Mouse (Mus musculus): ENCODE measurements around the gene Fam120b. TPM values are rescaled to one million over a fixed set of nuclear protein-coding genes. Genes with fewer than 3 reads are reported as not detected.

Gene Fam120b
- total and polyA plus RNA-seq, 3 experiments, result 17.2 to 19.5 (median 18.1) TPM

GRCm38 (mm10) chr17:15375701-15376493, 20.1 kb upstream of the Fam120b start (continued):
- TF ChIP-seq ZC3H11A (IDR thresholded peaks at IDR 0.05; ENCODE audit: low read depth, low read length) (no peak), RCOR1 (conservative IDR thresholded peaks at IDR 0.05; ENCODE audit: low read depth, low read length) (peak; percentile 56; the same call in 1 of the 2 replicates), CTCF (conservative IDR thresholded peaks at IDR 0.05 in 1 of 2, IDR thresholded peaks at IDR 0.05 in 1 of 2; ENCODE audit: low read depth in 2 of 2, low read length in 2 of 2) (no peak), JUND (conservative IDR thresholded peaks at IDR 0.05; ENCODE audit: low read depth, low read length) (no peak), TBP (conservative IDR thresholded peaks at IDR 0.05; ENCODE audit: low read depth, low read length) (no peak), E2F4 (IDR thresholded peaks at IDR 0.05; ENCODE audit: insufficient replicate concordance, low read depth, low read length) (no peak), NELFE (IDR thresholded peaks at IDR 0.05; ENCODE audit: low read depth, low read length) (no peak), EP300 (IDR thresholded peaks at IDR 0.05; ENCODE audit: low read length) (no peak)

DNA sequence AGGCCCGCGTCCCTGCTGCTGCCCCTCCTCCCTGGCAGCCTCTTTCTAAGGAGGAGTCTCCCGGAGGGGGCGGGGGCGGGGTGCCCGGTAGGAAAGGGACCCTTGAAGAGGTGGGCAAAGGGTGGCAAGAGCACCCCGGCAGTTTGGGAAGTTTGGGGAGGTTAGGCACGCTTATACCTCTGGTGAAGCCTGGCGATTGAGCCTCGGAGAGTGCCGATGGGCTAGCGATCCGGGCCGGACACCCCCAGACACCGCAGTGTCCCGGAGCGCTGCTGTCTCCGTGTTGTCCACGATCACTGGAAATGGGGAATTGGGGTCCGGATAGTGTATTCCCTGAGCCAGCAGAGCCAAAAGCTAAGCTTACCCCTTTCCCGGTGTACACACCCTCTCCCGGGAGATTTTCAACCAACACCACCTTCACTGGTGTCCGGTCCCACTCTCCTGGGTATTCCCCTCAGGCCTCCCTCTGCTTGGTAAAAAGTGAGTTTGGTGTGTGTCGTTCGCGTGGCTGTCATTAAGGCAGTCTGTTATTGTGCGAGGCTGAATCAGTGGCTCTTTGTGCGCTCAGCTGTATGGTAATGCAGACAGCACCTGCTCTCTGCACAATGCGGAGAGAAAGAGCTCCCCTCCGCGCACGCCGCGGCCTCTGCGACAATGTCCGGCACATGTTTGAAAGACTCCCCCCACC, 19.4 kb upstream of the Fam120b start, which contains the start of gene Dll1:
TSS of gene Dll1 (minus strand) at position 379 of the 688 bp plus-strand sequence.
- Histone ChIP-seq H3K36me3 (replicated peaks in 1 of 2; ENCODE audit: control insufficient read depth in 1 of 2, insufficient read depth in 1 of 2, low read length in 1 of 2) (no peaks in the 10 kb centered on the region), H3K27ac (ENCODE audit: insufficient read depth, low read depth) (no peak within 1 kb of the TSS), H3K9ac (ENCODE audit: insufficient read depth, low read depth) (peak within 1 kb of the TSS; percentile 25; the same call in 1 of the 2 replicates), H3K9me3 (replicated peaks; ENCODE audit: low read length) (no peaks in the 10 kb centered on the region), H3K4me3 (replicated peaks in 1 of 3; ENCODE audit: low read depth in 2 of 3, low read length in 2 of 3, poor library complexity in 1 of 3) (peak within 1 kb of the TSS; percentile 45 to 72 (median 55)), H3K79me2 (replicated peaks; ENCODE audit: control insufficient read depth, extremely low read depth, insufficient read depth, poor library complexity, severe bottlenecking) (no peaks in the 10 kb centered on the region), H3K27me3 (replicated peaks) (peaks cover 86% of the 10 kb centered on the region), H3K4me2 (ENCODE audit: insufficient read depth, low read depth, poor library complexity, severe bottlenecking) (peak within 1 kb of the TSS; percentile 99), H3K4me1 (ENCODE audit: control insufficient read depth in 1 of 2, insufficient read depth in 2 of 2) (peaks cover 9 to 21% of the 10 kb centered on the region in 2 experiments)
- dilution Hi-C loops (cut with MboI; ENCODE audit: extremely low pct_ligation_motif_present, extremely low pct_unique_long_range_greater_than_20kb, low sequenced_read_pairs) (no loop called here), in situ Hi-C loops (cut with MboI; ENCODE audit: low pct_ligation_motif_present, low pct_unique_long_range_greater_than_20kb, low sequenced_read_pairs) (no loop called here)
- TF ChIP-seq BHLHE40 (IDR thresholded peaks at IDR 0.05; ENCODE audit: low read depth, low read length) (peak; percentile 57), CTCF (conservative IDR thresholded peaks at IDR 0.05 in 1 of 2, IDR thresholded peaks at IDR 0.05 in 1 of 2; ENCODE audit: low read depth in 2 of 2, low read length in 2 of 2) (peak in 1 of 2 experiments; percentile 45; a peak in 2 of 4 replicates), SMC3 (IDR thresholded peaks at IDR 0.05; ENCODE audit: low read depth, low read length) (0 out of 2 replicates have a peak, but pooled peaks have one; percentile 22), IRF4 (IDR thresholded peaks at IDR 0.05; ENCODE audit: low read depth, low read length) (0 out of 2 replicates have a peak, but pooled peaks have one; percentile 5), NRF1 (IDR thresholded peaks at IDR 0.05; ENCODE audit: low read depth, low read length) (no peak), RAD21 (IDR thresholded peaks at IDR 0.05; ENCODE audit: low read depth, low read length) (peak; percentile 49), TCF12 (IDR thresholded peaks at IDR 0.05; ENCODE audit: low read depth, low read length) (0 out of 2 replicates have a peak, but pooled peaks have one; percentile 22), ETS1 (conservative IDR thresholded peaks at IDR 0.05; ENCODE audit: low read depth, low read length) (peak; percentile 28; the same call in 1 of the 2 replicates), ZKSCAN1 (IDR thresholded peaks at IDR 0.05; ENCODE audit: borderline replicate concordance, low read depth, low read length) (no peak), EP300 (IDR thresholded peaks at IDR 0.05; ENCODE audit: low read length) (no peak), ZC3H11A (IDR thresholded peaks at IDR 0.05; ENCODE audit: low read depth, low read length) (no peak)
- no peak for DNase-seq (ENCODE audit: extremely low read depth)
